Mouse (Mus musculus) neural tube, embryonic 14.5 days (tissue): ENCODE measurements at regions not wholly inside any gene's neighbourhood (a gene's known extent, or its start where the extent isn't known, plus 50 kb on each side); places are given as distances from the start of the nearest gene placed in this dataset.

ENCODE experiments used
- ATAC-seq: fragments of 200-750 bp; cut with Nextera tagmentation; 2 replicates; pipeline ENCODE4 v1.8.0; 2017; ENCODE audit warnings: low read depth, mild to moderate bottlenecking, moderate TSS enrichment, moderate library complexity
- H3K27ac ChIP-seq: fragments of 300-500 bp; sonication (generic); 2 replicates; pipeline ENCODE4 v1.5.1; 2014; ENCODE audit warnings: low read depth, mild to moderate bottlenecking, control low read depth, low read length, moderate library complexity, mixed read lengths
- H3K27me3 ChIP-seq: fragments of 300-500 bp; sonication (generic); 2 replicates; pipeline ENCODE4 v1.6.1; 2014; ENCODE audit warnings: low read length; ENCODE audit not compliant: control insufficient read depth, insufficient read depth
- H3K36me3 ChIP-seq: fragments of 300-500 bp; sonication (generic); 2 replicates; pipeline ENCODE4 v1.6.1; 2014; ENCODE audit warnings: low read length, mixed read lengths; ENCODE audit not compliant: control insufficient read depth, insufficient read depth
- H3K4me1 ChIP-seq: fragments of 300-500 bp; sonication (generic); 2 replicates; pipeline ENCODE4 v1.6.1; 2014; ENCODE audit warnings: low read length; ENCODE audit not compliant: control insufficient read depth, insufficient read depth
- H3K4me2 ChIP-seq: fragments of 300-500 bp; sonication (generic); 2 replicates; pipeline ENCODE4 v1.6.1; 2014; ENCODE audit warnings: mild to moderate bottlenecking, low read depth, low read length, control low read depth
- H3K4me3 ChIP-seq: fragments of 300-500 bp; sonication (generic); 2 replicates; pipeline ENCODE4 v1.5.1; 2014; ENCODE audit warnings: low read depth, low read length, control low read depth, mixed read lengths
- H3K9ac ChIP-seq: fragments of 300-500 bp; sonication (generic); replicated peaks from 2 replicates; pipeline ENCODE4 v1.6.1; 2014; ENCODE audit warnings: low read depth, mild to moderate bottlenecking, control low read depth, low read length, mixed read lengths
- H3K9me3 ChIP-seq: fragments of 300-500 bp; sonication (generic); 2 replicates; pipeline ENCODE4 v1.6.1; 2016; ENCODE audit warnings: low read length; ENCODE audit not compliant: control insufficient read depth
- WGBS: fragments of 180-500 bp; shearing (Covaris S2); extraction: QIAGEN DNeasy Blood & Tissue Kit; methylation state at CpG from one replicate; pipeline ENCODE4 v1.1.7; 2014; 5-methylcytosine and 5-hydroxymethylcytosine counted together

DNA sequence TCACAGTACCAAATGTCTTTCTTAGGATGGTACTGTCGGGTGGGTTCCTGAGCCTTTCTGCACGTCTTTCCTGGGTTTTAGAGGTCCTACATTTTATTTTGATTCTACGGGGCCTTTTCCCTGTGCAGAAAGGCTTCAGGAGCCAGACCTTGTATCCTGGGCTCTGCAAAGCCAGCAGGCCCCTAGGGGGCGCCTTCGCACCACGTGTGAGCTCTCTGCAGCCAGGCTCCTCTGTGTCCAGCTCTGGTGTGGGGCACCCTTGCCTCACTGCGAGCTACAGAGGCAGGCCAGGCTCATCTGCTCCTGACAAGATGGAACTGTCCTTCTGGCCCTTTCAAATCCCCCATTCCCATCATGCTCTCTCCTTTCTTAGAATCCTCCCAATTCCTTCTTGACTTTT lies 53.3 kb upstream of the Usp3 start:
- H3K36me3 ChIP-seq, result no peaks in the 10 kb centered on the region
- WGBS, result 16% methylated on average over 7 of the region's 7 CpGs

DNA sequence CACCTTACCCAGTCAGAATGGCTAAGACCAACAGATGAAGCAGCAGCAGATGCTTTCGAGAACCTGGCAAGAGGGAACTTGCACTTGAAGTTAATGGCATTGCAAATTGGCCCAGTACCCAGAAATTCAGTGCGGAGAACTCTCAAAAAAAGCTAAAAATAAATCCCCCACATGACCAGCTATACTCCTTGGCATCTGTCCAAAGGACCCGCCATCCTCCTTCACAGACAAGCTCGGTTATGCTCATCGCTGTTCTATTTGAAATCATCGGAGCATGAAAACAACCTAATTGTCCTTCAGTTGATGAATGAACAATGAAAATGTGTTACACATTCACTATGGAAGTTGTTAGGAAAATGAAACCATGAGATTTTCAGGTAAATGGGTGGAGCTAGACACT lies 58.4 kb upstream of the Usp3 start:
- Histone ChIP-seq H3K4me2 (no peak overlapping the region), H3K27me3 (no peaks in the 10 kb centered on the region), H3K4me1 (no peaks in the 10 kb centered on the region), H3K9me3 (no peaks in the 10 kb centered on the region), H3K9ac (no peak overlapping the region), H3K27ac (no peak overlapping the region), H3K4me3 (no peak overlapping the region), H3K36me3 (no peaks in the 10 kb centered on the region)
- WGBS, result 36% methylated on average over 6 of the region's 6 CpGs
- ATAC-seq, result no peak

More for the DNA sequence above, 53.3 kb upstream of the Usp3 start:
- Histone ChIP-seq H3K4me3 (no peak overlapping the region), H3K27me3 (no peaks in the 10 kb centered on the region), H3K9me3 (no peaks in the 10 kb centered on the region), H3K4me1 (no peaks in the 10 kb centered on the region), H3K27ac (no peak overlapping the region), H3K9ac (no peak overlapping the region), H3K4me2 (no peak overlapping the region)
- ATAC-seq, result peak; percentile 82

DNA sequence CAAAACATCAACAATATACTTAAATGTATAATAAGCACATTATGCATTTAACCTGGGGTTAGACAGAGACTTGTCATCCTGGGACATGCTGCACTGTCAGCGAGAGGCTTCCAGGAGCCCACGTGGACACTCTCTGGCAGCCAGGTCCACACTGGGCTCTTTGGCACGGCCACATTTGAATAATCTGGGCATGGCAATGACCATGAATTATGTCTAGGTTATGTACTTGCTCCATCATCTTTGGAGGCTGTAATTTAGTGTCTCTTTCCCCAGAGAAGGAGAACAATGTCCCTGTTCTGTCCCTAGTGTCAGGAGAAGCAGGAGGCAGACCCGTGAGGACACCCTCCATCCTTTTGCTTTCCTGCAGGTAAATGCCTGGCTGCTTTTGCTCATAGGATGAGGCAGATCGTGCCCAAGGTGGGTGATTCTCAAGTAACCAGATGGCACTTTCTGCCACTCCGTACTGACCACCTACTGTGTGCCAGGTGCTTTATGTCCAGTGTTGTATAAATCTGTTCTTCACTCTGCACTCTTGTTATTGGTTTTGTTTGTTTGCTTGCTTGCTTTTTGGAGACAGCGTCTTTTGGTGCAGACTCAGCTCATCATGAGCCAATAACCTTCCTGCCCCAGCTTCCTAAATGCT lies 56.2 kb upstream of the Car12 start:
- Histone ChIP-seq H3K27ac (no peak overlapping the region), H3K27me3 (no peaks in the 10 kb centered on the region), H3K4me1 (no peaks in the 10 kb centered on the region), H3K4me2 (no peak overlapping the region), H3K36me3 (no peaks in the 10 kb centered on the region), H3K4me3 (no peak overlapping the region), H3K9ac (no peak overlapping the region), H3K9me3 (no peaks in the 10 kb centered on the region)
- 83% methylated on average over 7 of the region's 7 CpGs for WGBS
- ATAC-seq, result no peak

DNA sequence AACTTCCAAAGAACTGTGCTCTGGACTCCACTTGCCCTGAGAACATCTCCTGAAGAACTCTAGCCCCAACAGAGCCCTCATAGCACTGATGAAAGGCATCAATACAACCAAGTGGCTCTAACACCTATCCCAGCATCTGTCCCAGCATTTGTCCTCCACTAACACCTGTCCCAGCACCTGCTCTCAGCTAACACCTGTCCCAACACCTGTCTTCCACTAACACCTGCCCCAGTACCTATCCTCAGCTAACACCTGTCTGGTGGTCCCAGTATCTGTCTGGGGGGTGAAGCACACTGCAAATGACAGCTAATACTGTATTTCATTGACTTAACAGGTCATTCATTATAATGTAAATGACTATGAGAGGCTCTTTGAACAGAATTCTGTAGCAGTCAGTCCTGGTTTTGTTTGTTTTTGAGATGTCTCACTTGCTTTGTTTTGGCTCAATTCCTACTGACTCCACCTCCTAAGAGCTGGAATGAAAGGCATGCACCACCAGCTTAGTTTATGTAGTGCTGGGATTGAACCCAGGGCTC lies 54.7 kb upstream of the Car12 start:
- H3K27me3 ChIP-seq, result no peaks in the 10 kb centered on the region
- no peaks in the 10 kb centered on the region for H3K4me1 ChIP-seq
- H3K9me3 ChIP-seq, result no peaks in the 10 kb centered on the region
- H3K27ac ChIP-seq, result no peak overlapping the region
- no peak overlapping the region for H3K9ac ChIP-seq
- no peaks in the 10 kb centered on the region for H3K36me3 ChIP-seq
- no peak overlapping the region for H3K4me3 ChIP-seq
- no peak for ATAC-seq
- H3K4me2 ChIP-seq, result no peak overlapping the region

DNA sequence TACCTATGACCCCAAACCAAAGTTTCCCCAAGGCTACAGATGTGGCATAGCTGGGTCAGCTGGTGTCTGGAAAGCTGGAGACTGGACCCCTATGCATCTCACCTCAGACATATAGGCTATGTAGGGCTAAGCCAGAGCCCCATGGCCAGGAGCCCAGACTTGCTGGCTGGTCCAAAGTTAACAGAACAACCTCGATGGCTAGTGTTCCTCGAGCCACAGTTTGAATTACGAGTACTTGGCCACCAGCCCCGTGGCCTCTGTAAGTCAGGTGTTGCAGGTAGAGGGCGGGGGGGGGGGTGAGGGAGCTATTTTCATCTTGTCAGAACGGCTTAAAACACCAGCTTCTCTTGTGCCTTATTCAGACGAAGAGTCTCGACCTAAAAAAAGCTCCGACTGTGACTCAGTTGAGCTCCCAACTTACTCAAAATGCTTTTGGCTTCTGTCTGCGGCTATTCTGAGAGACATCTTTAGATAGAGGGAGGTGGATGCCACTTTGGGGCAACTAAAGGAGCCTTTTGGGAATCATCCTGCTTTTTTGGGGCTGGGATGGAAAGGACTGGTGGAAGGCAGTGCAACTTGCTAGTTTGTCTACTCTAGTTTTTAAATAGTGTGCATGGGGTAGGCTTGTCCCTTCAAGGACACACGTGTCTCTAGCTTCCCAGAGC lies 53.6 kb upstream of the Car12 start:
- WGBS, result 90% methylated on average over 11 of the region's 11 CpGs
- no peak overlapping the region for H3K4me2 ChIP-seq
- H3K9me3 ChIP-seq, result no peaks in the 10 kb centered on the region
- H3K27me3 ChIP-seq, result no peaks in the 10 kb centered on the region
- no peak overlapping the region for H3K27ac ChIP-seq
- H3K9ac ChIP-seq, result no peak overlapping the region
- H3K36me3 ChIP-seq, result no peaks in the 10 kb centered on the region
- H3K4me1 ChIP-seq, result no peaks in the 10 kb centered on the region
- no peak overlapping the region for H3K4me3 ChIP-seq
- no peak for ATAC-seq

DNA sequence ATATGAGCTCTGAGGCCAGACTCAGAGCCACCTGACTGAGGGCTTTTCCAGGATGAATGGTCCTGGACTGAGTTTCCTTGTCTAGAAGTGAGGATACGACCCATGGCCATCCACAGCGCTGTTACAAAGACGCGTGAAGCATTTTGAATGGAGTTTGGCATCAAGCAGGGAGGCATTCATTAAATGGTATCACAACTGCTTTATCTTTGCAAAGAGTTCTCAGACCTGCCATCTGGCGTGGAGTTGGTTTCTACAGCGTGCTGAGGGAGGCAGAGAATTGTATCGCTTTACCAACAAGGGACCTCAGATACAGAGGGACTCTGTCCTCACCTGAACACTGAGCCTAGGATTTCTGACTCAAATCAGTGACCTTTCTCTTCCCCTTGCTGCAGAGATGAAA lies 51.9 kb upstream of the Car12 start:
- H3K27me3 ChIP-seq, result no peaks in the 10 kb centered on the region
- H3K4me3 ChIP-seq, result no peak overlapping the region
- H3K36me3 ChIP-seq, result no peaks in the 10 kb centered on the region
- H3K27ac ChIP-seq, result no peak overlapping the region
- ATAC-seq, result no peak
- WGBS, result 76% methylated on average over 7 of the region's 7 CpGs
- no peak overlapping the region for H3K4me2 ChIP-seq
- no peaks in the 10 kb centered on the region for H3K9me3 ChIP-seq
- H3K9ac ChIP-seq, result no peak overlapping the region
- H3K4me1 ChIP-seq, result no peaks in the 10 kb centered on the region

DNA sequence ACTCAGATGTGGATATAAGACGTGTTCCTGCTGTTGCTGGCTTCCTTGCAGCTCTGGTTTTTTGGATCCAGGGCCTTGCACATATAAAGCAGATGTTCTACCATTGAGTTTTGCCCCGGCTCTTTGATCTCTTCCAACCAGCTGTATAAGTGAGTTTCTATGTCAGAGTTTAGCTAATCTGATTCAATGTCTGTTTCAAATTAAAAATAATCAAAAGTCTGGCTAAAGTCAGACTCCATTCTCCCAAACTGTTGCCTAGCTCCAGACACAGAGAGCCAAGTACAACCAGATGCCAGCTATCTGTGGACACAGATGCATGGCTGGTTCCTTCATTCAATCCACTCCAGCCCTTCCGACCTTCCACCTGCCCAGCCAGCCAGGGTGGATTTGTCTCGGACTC lies 51.0 kb upstream of the Car12 start:
- no peak overlapping the region for H3K4me3 ChIP-seq
- no peaks in the 10 kb centered on the region for H3K36me3 ChIP-seq
- H3K4me1 ChIP-seq, result no peaks in the 10 kb centered on the region
- H3K27ac ChIP-seq, result no peak overlapping the region
- no peak overlapping the region for H3K4me2 ChIP-seq
- no peaks in the 10 kb centered on the region for H3K9me3 ChIP-seq
- no peak for ATAC-seq
- H3K27me3 ChIP-seq, result no peaks in the 10 kb centered on the region
- H3K9ac ChIP-seq, result no peak overlapping the region
- 72% methylated on average over 4 of the region's 4 CpGs for WGBS
